Mouse (Mus musculus) megakaryocyte, embryonic 14.5 days (primary cell): ENCODE measurements around the gene D630003M21Rik. TPM values are rescaled to one million over a fixed set of nuclear protein-coding genes. Genes with fewer than 3 reads are reported as not detected.
A peak's percentile ranks its signal among the peaks of the same experiment; 100 is the strongest.

Experiments
- H3K27me3 ChIP-seq: replicated peaks from 2 replicates; pipeline ENCODE3; 2012; ENCODE audit warnings: inconsistent platforms
- H3K36me3 ChIP-seq: replicated peaks from 2 replicates; pipeline ENCODE3; 2012; ENCODE audit warnings: low read length, inconsistent platforms, mixed read lengths
- H3K4me1 ChIP-seq: 2 replicates; pipeline ENCODE4 v1.6.1; 2012; ENCODE audit warnings: inconsistent platforms
- H3K4me3 ChIP-seq: replicated peaks from 2 replicates; pipeline ENCODE3; 2012; ENCODE audit warnings: moderate library complexity, mild to moderate bottlenecking, inconsistent platforms
- H3K9me3 ChIP-seq: 2 replicates; pipeline ENCODE4 v1.6.1; 2012; ENCODE audit warnings: inconsistent platforms
- FLI1 ChIP-seq: IDR thresholded peaks from 2 replicates; pipeline ENCODE4 v1.6.1; 2012; ENCODE audit warnings: low read length, inconsistent platforms, mixed read lengths
- GATA1 ChIP-seq: IDR thresholded peaks from 3 replicates; pipeline ENCODE4 v1.6.1; 2012; ENCODE audit warnings: mixed read lengths, low read length, inconsistent platforms, borderline replicate concordance
- polyA plus RNA-seq: library from polyadenylated mRNA; stranded (reverse); fragments of >175 nt; gene quantifications from 2 replicates; pipeline ENCODE4 v1.2.3, GENCODE M21; 2012; ENCODE audit warnings: low replicate concordance; ENCODE audit not compliant: insufficient read depth

Gene D630003M21Rik
- polyA plus RNA-seq, 1 experiment = not detected

DNA sequence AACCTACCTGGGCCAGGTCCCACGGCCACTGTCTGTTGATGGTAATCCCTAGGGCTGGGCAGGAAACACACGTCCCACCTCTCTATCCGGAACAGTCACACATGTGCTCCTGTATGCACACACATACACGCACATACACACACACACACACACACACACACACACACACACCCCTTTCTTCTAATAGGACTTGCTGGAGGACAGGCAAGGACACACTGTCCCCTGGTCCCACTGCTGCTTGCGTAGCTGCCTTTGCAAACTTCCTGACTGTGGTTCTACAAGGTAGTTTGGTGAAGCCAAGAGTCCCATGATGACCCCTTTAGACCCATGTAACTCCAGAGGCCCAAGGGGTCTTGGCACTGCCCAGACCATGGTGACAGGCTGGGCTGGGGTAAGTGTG is 88.4 kb downstream of the D630003M21Rik start:
- Histone ChIP-seq H3K4me1 (peaks cover 80% of the 10 kb centered on the region), H3K9me3 (no peaks in the 10 kb centered on the region), H3K36me3 (peaks cover 4% of the 10 kb centered on the region), H3K27me3 (peaks cover 94% of the 10 kb centered on the region), H3K4me3 (no peak overlapping the region)
- no peak for TF ChIP-seq FLI1
- TF ChIP-seq GATA1 = no peak

DNA sequence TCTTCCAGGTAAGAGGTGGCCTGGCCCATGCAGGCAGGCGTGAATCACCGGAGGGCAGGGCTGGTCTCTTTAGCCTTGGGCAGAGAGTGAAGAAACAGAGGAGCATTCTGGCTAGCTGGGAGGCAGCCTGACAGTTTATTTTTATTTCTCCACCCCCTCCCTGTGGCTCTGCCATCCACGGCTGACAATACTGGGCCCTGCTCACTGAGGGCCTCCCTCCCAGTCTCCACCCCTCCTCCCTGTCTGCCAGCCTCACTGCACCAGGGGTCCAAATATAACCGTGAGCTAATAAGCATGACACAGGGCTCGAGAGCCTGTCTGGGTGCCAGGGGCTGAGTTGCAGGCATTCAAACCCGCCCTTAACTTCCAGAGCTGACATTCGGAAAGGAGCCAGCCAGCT is 89.4 kb downstream of the D630003M21Rik start:
- H3K27me3 ChIP-seq = peaks cover 94% of the 10 kb centered on the region

DNA sequence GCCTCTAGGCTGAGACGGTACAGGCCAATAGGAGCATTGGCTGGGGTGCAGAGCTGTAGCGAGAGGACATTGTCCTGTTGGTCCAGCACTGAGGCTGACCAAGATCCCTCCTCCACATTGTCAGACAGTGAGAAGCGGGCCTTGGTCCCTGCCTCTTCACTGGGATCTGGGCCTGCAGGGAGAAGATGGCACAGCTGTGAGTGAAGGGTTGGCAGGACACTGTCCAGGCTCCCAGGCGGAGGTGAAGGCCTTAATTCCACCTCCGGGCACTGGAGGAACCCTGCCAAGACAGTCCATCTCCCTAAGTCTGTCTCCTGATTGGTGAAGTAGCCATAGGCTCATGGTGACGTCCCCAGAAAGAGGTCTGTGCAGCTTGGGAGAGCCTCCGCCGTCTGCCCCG is 90.2 kb downstream of the D630003M21Rik start:
- Histone ChIP-seq H3K27me3 (peaks cover 92% of the 10 kb centered on the region), H3K9me3 (no peaks in the 10 kb centered on the region), H3K36me3 (peaks cover 4% of the 10 kb centered on the region)

More for the DNA sequence above, 89.4 kb downstream of the D630003M21Rik start:
- Histone ChIP-seq H3K9me3 (no peaks in the 10 kb centered on the region), H3K4me1 (peaks cover 73% of the 10 kb centered on the region), H3K4me3 (no peak overlapping the region), H3K36me3 (peaks cover 4% of the 10 kb centered on the region)
- TF ChIP-seq FLI1 = no peak

DNA sequence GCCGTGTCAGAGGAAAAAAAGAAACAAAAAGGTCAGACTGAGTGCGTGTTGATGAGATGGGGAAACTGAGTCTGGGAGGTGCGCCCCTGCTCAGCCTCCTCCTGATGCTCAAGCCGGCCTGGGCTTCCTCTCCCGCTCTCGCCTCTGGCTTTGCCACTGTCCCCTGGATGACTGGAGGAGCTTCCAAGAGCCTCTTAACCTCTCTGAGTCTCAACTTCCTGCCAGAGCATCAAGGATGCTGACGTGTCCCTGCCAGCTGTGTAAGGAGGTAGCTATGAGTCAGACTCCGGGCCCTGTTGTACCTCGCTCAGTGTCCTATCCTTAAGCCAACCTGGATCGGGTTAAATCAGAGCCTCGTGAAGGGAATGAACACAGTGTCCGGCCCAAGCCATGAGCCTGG is 91.3 kb downstream of the D630003M21Rik start:
- Histone ChIP-seq H3K9me3 (no peaks in the 10 kb centered on the region), H3K27me3 (peaks cover 93% of the 10 kb centered on the region), H3K4me3 (no peak overlapping the region), H3K36me3 (peaks cover 4% of the 10 kb centered on the region), H3K4me1 (peaks cover 71% of the 10 kb centered on the region)
- TF ChIP-seq GATA1 (no peak), FLI1 (no peak)

More for the DNA sequence above, 90.2 kb downstream of the D630003M21Rik start:
- Histone ChIP-seq H3K4me3 (no peak overlapping the region), H3K4me1 (peaks cover 71% of the 10 kb centered on the region)
- TF ChIP-seq GATA1 (no peak), FLI1 (no peak)

DNA sequence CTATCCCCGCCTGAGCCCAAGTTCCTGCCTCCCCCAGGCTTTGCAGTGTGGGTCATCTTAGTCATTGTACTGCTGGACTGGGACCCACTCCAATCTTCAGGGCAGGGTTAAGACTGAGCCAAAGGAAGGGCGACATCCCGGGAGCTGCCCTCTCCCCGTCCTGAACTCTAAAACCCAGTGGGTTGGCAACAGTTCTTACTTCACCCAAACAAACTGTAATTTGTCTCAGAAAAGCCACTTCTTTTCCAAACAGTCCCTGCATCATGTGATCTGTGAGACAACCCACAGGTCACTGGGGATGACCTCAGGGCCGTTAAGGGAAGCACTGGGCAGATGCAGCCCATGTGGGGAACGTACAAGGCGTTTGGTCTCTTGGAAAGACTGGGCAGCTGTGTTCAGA is 92.8 kb downstream of the D630003M21Rik start:
- Histone ChIP-seq H3K4me3 (no peak overlapping the region), H3K27me3 (peaks cover 93% of the 10 kb centered on the region), H3K9me3 (no peaks in the 10 kb centered on the region), H3K4me1 (peaks cover 63% of the 10 kb centered on the region), H3K36me3 (peaks cover 4% of the 10 kb centered on the region)
- TF ChIP-seq GATA1 (no peak), FLI1 (no peak)

DNA sequence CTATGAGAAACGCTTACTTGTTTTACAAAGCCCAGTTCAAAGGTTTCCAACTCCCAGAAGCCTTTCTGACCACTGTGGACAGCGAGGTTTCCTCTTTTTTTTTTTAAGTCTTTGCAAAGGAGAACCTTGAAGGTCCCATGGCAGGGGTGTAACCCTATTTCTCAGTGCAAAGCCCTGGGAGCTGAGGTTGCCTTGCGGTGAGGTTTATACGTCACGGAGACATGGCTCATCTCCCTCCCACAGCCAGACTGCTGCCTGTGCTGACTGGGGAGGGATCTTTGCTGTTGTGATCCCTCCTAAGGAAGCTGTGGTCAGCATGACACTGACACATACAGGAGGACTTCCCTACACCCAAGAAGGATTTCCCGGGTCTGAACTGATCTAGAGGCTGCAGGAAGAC is 96.0 kb downstream of the D630003M21Rik start:
- Histone ChIP-seq H3K4me1 (peaks cover 51% of the 10 kb centered on the region), H3K27me3 (peaks cover 92% of the 10 kb centered on the region), H3K9me3 (no peaks in the 10 kb centered on the region), H3K36me3 (peaks cover 4% of the 10 kb centered on the region), H3K4me3 (peak overlapping the region; percentile 1)
- no peak for TF ChIP-seq FLI1
- TF ChIP-seq GATA1 = no peak

Other genes starting within 250 kb of the D630003M21Rik start
- 5.5 and 10.8 TPM in 2 replicates for gene Tti1, start 200.8 kb downstream of the D630003M21Rik start, polyA plus RNA-seq
- gene Rprd1b, start 200.7 kb downstream of the D630003M21Rik start, polyA plus RNA-seq = 5.5 and 8.2 TPM in 2 replicates
- gene Tgm2, start 82.8 kb downstream of the D630003M21Rik start, polyA plus RNA-seq = 5.6 TPM in 1 of 2 replicates, not detected in the other
- not detected in 2 replicates for gene Bpi, start 28.9 kb upstream of the D630003M21Rik start, polyA plus RNA-seq
- 2.3 and 8.8 TPM in 2 replicates for gene Lbp, start 77.3 kb upstream of the D630003M21Rik start, polyA plus RNA-seq
- gene Snhg11, start 146.4 kb upstream of the D630003M21Rik start, polyA plus RNA-seq = not detected in 2 replicates
- gene Ralgapb, start 180.6 kb upstream of the D630003M21Rik start, polyA plus RNA-seq = 0.64 and 1.7 TPM in 2 replicates